Mouse (Mus musculus) stomach, postnatal 0 days (tissue): Measurements from ENCODE around the gene Ms4a12.

Source experiments
- CTCF ChIP-seq: IDR thresholded peaks from 2 replicates; pipeline ENCODE4 v1.5.1; 2016; ENCODE audit warnings: antibody characterized with exemption, low read depth, mild to moderate bottlenecking, moderate library complexity
- EP300 ChIP-seq: optimal IDR thresholded peaks from 2 replicates; pipeline ENCODE3; 2016; ENCODE audit warnings: antibody characterized with exemption

- TF ChIP-seq EP300 (no peak), CTCF (no peak)
Observed at GRCm38 (mm10) chr19:11234244-11234643, 2.0 kb upstream of the Ms4a12 start.
